27 mouse cellular contexts compared by ENCODE assay signal in the genomic region with DNA sequence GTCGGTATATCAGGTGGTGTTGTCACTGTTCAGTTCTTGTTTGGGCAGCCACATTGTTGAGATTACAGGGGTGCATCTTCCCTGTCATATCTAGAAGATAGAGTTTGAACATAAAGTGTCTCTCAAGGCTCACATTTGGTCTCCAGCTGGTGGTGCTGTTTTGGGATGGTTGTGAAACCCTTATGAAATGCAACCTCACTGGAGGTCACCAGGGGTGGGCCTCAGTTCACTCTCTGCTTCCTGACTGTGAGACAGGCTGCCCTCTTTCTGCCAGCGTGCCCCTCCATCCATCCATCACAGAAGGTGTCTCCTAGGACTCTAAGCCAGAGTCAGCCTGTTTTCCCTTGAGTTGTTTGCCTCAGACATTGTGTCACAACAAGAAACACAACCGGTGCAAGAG. TPM values are rescaled to one million over a fixed set of nuclear protein-coding genes. Genes with fewer than 3 reads are reported as not detected.
"Had no signal": no experiment of that assay in that cellular context is flagged by ENCODE, and none has a peak within 500 bp of the region (broad histone marks: within the 10 kb centered on the region; RNA-seq: fewer than 3 reads in every experiment).

No protein-coding gene starts in this region.

- H3K27ac ChIP-seq: gastrocnemius, adult 2 months; heart, adult 2 months; heart, embryonic 13.5 days; heart, embryonic 15.5 days; hindbrain, embryonic 13.5 days; hindbrain, embryonic 15.5 days; hindbrain, postnatal 0 days; kidney, embryonic 15.5 days; kidney, postnatal 0 days; limb, embryonic 13.5 days; limb, embryonic 15.5 days had no signal

- H3K4me1 ChIP-seq: hindbrain, embryonic 15.5 days; limb, embryonic 13.5 days; limb, embryonic 15.5 days had no signal

- H3K36me3 ChIP-seq: heart, embryonic 13.5 days; heart, embryonic 15.5 days; hindbrain, embryonic 13.5 days; hindbrain, embryonic 15.5 days; kidney, embryonic 15.5 days; limb, embryonic 13.5 days; limb, embryonic 15.5 days had no signal

- H3K4me3 ChIP-seq: gastrocnemius, adult 2 months; heart, adult 2 months; heart, embryonic 13.5 days; heart, embryonic 15.5 days; hindbrain, embryonic 13.5 days; hindbrain, embryonic 15.5 days; kidney, embryonic 15.5 days; limb, embryonic 13.5 days; limb, embryonic 15.5 days had no signal

- H3K4me2 ChIP-seq: heart, embryonic 11.5 days; heart, embryonic 13.5 days; heart, embryonic 15.5 days; hindbrain, embryonic 13.5 days; hindbrain, embryonic 15.5 days; kidney, embryonic 15.5 days; limb, embryonic 13.5 days; limb, embryonic 15.5 days had no signal

- DNase-seq: gastrocnemius, adult 2 months; gastrocnemius, postnatal 10 days; gastrocnemius, postnatal 25 days; heart, adult 11 months; heart, adult 2 months; heart, postnatal 14 days; heart, postnatal 36 days; kidney, adult 11 months; kidney, adult 2 months; kidney, adult 9 months; kidney, postnatal 14 days; kidney, postnatal 36 days; layer of hippocampus, adult 9-11 months; layer of hippocampus, postnatal 36 days; left cerebral cortex, postnatal 4 days had no signal

- ATAC-seq: hindbrain, postnatal 0 days; intestine, embryonic 16.5 days had no signal

- H3K27me3 ChIP-seq: heart, embryonic 13.5 days; heart, embryonic 15.5 days; hindbrain, embryonic 13.5 days; hindbrain, embryonic 15.5 days; kidney, embryonic 15.5 days; limb, embryonic 13.5 days; limb, embryonic 15.5 days had no signal

- H3K9me3 ChIP-seq: heart, embryonic 13.5 days; heart, embryonic 15.5 days; hindbrain, embryonic 13.5 days; hindbrain, embryonic 15.5 days; kidney, embryonic 15.5 days; limb, embryonic 13.5 days; limb, embryonic 15.5 days had no signal

- H3K9ac ChIP-seq: heart, embryonic 13.5 days; heart, embryonic 15.5 days; hindbrain, embryonic 13.5 days; hindbrain, embryonic 15.5 days; kidney, embryonic 15.5 days; limb, embryonic 13.5 days; limb, embryonic 15.5 days had no signal

RNA-seq across cellular contexts. Expression of a gene that starts 58.0 kb away (rescaled TPM):
- total RNA-seq: hematopoietic stem cell, adult 5-6 weeks had no signal
